Mouse (Mus musculus): Measurements from ENCODE around the gene Krt6b.
A peak's percentile ranks its signal among the peaks of the same experiment; 100 is the strongest.
"Not testable (repeated sequence)": the region's sequence is repeated elsewhere in the genome, so short reads cannot be mapped to it uniquely, and the experiment has no call there.

Gene Krt6b

GRCm38 (mm10) chr15:101680187-101680586 is at the start of gene Krt6b:
Krt6b (minus strand) TSS chr15:101680287.
- DNase-seq (ENCODE audit: low read depth, low spot score), result no peak

- DNase-seq (ENCODE audit: low read depth, low spot score), result no peak
Measured at GRCm38 (mm10) chr15:101724686-101725085, 44.6 kb upstream of the Krt6b start.

- DNase-seq (ENCODE audit: low read depth, low spot score), result no peak
Measured at GRCm38 (mm10) chr15:101715831-101716230, 35.7 kb upstream of the Krt6b start.

GRCm38 (mm10) chr15:101714356-101714755 is 34.3 kb upstream of the Krt6b start:
- DNase-seq (ENCODE audit: low read depth, low spot score), result no peak

- DNase-seq (ENCODE audit: low read depth, low spot score), result no peak
Measured at GRCm38 (mm10) chr15:101713731-101714130, 33.6 kb upstream of the Krt6b start.

GRCm38 (mm10) chr15:101712720-101713119 is 32.6 kb upstream of the Krt6b start, which contains the start of gene Krt5:
Krt5 (minus strand) TSS chr15:101712898.
- DNase-seq (ENCODE audit: low read depth, low spot score), result no peak

GRCm38 (mm10) chr15:101708683-101709082 is 28.6 kb upstream of the Krt6b start:
- DNase-seq (ENCODE audit: low read depth, low spot score), result no peak

GRCm38 (mm10) chr15:101707454-101707853 is 27.4 kb upstream of the Krt6b start:
- no peak for DNase-seq (ENCODE audit: low read depth, low spot score)

- no peak for DNase-seq (ENCODE audit: low read depth, low spot score)
Measured at GRCm38 (mm10) chr15:101704066-101704465, 24.0 kb upstream of the Krt6b start.

GRCm38 (mm10) chr15:101702380-101702779 is 22.3 kb upstream of the Krt6b start:
- no peak for DNase-seq (ENCODE audit: low read depth, low spot score)

GRCm38 (mm10) chr15:101699866-101700265 is 19.8 kb upstream of the Krt6b start:
- DNase-seq (ENCODE audit: low read depth, low spot score), result no peak

GRCm38 (mm10) chr15:101699192-101699591 is 19.1 kb upstream of the Krt6b start:
- no peak for DNase-seq (ENCODE audit: low read depth, low spot score)

GRCm38 (mm10) chr15:101697326-101698188 is 17.5 kb upstream of the Krt6b start:
- DNase-seq (ENCODE audit: low read depth, low spot score), result no peak

GRCm38 (mm10) chr15:101694207-101694606 is 14.1 kb upstream of the Krt6b start, which contains the start of gene Krt6a:
Krt6a (minus strand) TSS chr15:101694307.
- DNase-seq (ENCODE audit: low read depth, low spot score), result no peak

GRCm38 (mm10) chr15:101690460-101690859 is 10.4 kb upstream of the Krt6b start:
- not testable (repeated sequence) for DNase-seq (ENCODE audit: low read depth, low spot score)

GRCm38 (mm10) chr15:101688161-101688560 is 8.1 kb upstream of the Krt6b start:
- no peak for DNase-seq (ENCODE audit: low read depth, low spot score)

GRCm38 (mm10) chr15:101675978-101676377 is 4.1 kb downstream of the Krt6b start:
- no peak for DNase-seq (ENCODE audit: low read depth, low spot score)

GRCm38 (mm10) chr15:101652736-101653265 is 27.3 kb downstream of the Krt6b start:
- peak; percentile 3 for DNase-seq (ENCODE audit: low read depth, low spot score)

- DNase-seq (ENCODE audit: low read depth, low spot score), result no peak
Measured at GRCm38 (mm10) chr15:101647280-101647679, 32.8 kb downstream of the Krt6b start, which contains the start of gene Gm5478. Gm5478 (minus strand) TSS chr15:101647380.

GRCm38 (mm10) chr15:101627884-101628283 is 52.2 kb downstream of the Krt6b start, which contains the start of gene Gm5414:
Gm5414 (minus strand) TSS chr15:101628188.
- DNase-seq (ENCODE audit: low read depth, low spot score), result no peak
